Mouse (Mus musculus): ENCODE measurements around the gene Asic3.

DNA sequence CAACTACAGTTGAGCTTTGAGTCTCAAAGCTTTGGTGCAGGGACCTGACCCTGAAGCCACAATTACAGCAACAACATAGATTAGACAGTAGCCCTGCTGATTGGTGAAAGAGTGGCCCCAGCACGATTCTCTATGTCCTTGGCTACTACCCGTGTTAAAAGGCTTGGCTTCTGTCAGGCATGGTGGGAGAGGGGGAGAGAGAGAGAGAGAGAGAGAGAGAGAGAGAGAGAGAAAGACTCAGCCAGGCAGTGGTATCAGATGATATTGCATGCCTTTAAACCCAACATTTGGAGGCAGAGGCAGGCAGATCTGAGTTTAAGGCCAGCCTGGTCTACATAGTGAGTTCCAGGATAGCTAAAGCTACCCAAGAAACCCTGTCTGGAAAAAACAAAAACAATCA lies 31.2 kb upstream of the Asic3 start:
- TF ChIP-seq TAL1 (IDR thresholded peaks at IDR 0.05; ENCODE audit: low read length) = no peak
- no peak for TF ChIP-seq GATA1 (IDR thresholded peaks at IDR 0.05; ENCODE audit: low read length)

Data from erythroblast, embryonic 14.5 days (primary cell).